In the genomic region with DNA sequence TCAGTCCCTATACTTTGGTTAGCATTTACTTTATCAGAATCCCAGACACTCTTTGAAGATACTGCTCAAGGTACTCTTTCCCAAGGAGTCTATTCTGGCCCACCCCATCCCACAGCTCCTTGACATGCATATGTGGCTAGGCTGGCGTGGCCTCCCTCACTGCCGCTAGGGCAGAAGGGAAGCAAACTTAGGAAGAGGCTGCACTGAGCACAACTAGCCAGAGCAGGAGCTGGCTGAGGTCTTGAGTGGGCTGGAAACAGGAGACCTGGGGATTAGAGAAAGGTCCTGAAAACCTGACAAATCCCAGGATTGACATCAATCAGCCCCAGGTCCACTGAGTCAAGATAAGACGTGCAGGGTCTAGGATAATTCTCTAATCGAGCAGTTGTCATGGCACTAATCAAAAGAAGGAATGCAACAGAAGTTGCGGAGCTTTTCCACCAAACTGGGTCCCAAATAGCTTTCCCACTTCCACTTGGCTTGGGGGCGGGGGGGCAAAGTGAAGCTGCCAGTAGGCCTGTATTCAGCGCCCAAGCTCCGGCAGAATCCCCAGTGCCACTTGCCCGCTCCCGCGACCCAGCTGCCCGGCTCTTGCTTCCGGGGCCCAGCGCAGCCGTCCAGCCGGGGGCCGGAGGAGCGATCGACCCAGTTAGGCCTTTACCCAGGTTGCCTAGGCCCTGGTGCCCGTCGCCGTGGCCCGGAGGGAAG, we compare ENCODE assay signal across 8 mouse cellular contexts. TPM values are rescaled to one million over a fixed set of nuclear protein-coding genes. Genes with fewer than 3 reads are reported as not detected.
A peak's percentile ranks its signal among the peaks of the same experiment; 100 is the strongest.
DNase-seq lines count a peak whose midpoint lies in the region; ATAC-seq and TF ChIP-seq lines count a peak whose summit lies in the region.

No protein-coding gene starts in this region.

- TF ChIP-seq CTCF in midbrain, postnatal 0 days (IDR thresholded peaks at IDR 0.05), result peak; percentile 24; the same call in 1 of the 2 replicates

- H3K4me1 ChIP-seq in limb, embryonic 13.5 days, result peaks cover 16% of the 10 kb centered on the region
- H3K4me1 ChIP-seq in midbrain, postnatal 0 days (ENCODE audit: insufficient read depth, low read length), result peaks cover 12% of the 10 kb centered on the region

- peaks cover 10% of the 10 kb centered on the region for H3K36me3 ChIP-seq in limb, embryonic 13.5 days
- no peaks in the 10 kb centered on the region for H3K36me3 ChIP-seq in midbrain, postnatal 0 days (ENCODE audit: insufficient read depth, low read length)

- DNase-seq in ovary, postnatal 36 days (ENCODE audit: low spot score), result peak; percentile 31
- no peak for DNase-seq in ovary, postnatal 14 days (ENCODE audit: low spot score)
- DNase-seq in embryo, embryonic 11 days, result peak; percentile 47
- DNase-seq in heart, postnatal 14 days, result peak; percentile 22 to 49
- no peak for DNase-seq in midbrain, postnatal 0 days (ENCODE audit: low spot score)
- DNase-seq in left cerebral cortex, postnatal 36 days (ENCODE audit: low spot score in 2 of 2), result no peak

- peak overlapping the region; percentile 75; the same call in 1 of the 2 replicates for H3K27ac ChIP-seq in limb, embryonic 13.5 days
- H3K27ac ChIP-seq in midbrain, postnatal 0 days (ENCODE audit: low read depth, low read length), result peak overlapping the region; percentile 59

- intact Hi-C loops in heart, postnatal 14 days (cut with DNase I), result loop anchor here (2.0 kb wide), 1 partner anchor 29 kb away; no protein-coding TSS in a partner anchor
- intact Hi-C loops in left cerebral cortex, postnatal 36 days (cut with DNase I), result loop anchor here (1.0 kb wide), 1 partner anchor 29 kb away; no protein-coding TSS in a partner anchor

- H3K9ac ChIP-seq in limb, embryonic 13.5 days, result peak overlapping the region; percentile 90
- peak overlapping the region; percentile 61 for H3K9ac ChIP-seq in midbrain, postnatal 0 days (replicated peaks; ENCODE audit: low read length, poor library complexity, severe bottlenecking)

- H3K4me2 ChIP-seq in limb, embryonic 13.5 days (replicated peaks), result peak overlapping the region; percentile 82
- H3K4me2 ChIP-seq in midbrain, postnatal 0 days (ENCODE audit: low read depth, low read length, poor library complexity, severe bottlenecking), result peak overlapping the region; percentile 60

- no peak for ATAC-seq in limb, embryonic 13.5 days (ENCODE audit: low FRiP score, low read depth)
- no peak for ATAC-seq in midbrain, postnatal 0 days (ENCODE audit: low FRiP score)
- ATAC-seq in inflammation-experienced regulatory T-cells, adult 6 months, result no peak

- WGBS in limb, embryonic 13.5 days, result 12% methylated on average over 23 of the region's 23 CpGs
- 8% methylated on average over 22 of the region's 23 CpGs for WGBS in midbrain, postnatal 0 days

- no peaks in the 10 kb centered on the region for H3K9me3 ChIP-seq in limb, embryonic 13.5 days
- H3K9me3 ChIP-seq in midbrain, postnatal 0 days (ENCODE audit: low read length), result no peaks in the 10 kb centered on the region

- no peaks in the 10 kb centered on the region for H3K27me3 ChIP-seq in limb, embryonic 13.5 days
- no peaks in the 10 kb centered on the region for H3K27me3 ChIP-seq in midbrain, postnatal 0 days (ENCODE audit: insufficient read depth, low read length)

- H3K4me3 ChIP-seq in limb, embryonic 13.5 days, result peak overlapping the region; percentile 57
- peak overlapping the region; percentile 31 for H3K4me3 ChIP-seq in midbrain, postnatal 0 days (ENCODE audit: low read depth, low read length)

RNA-seq across cellular contexts. Expression of a gene that starts 0.9 kb away (rescaled TPM):
- 10 to 100 TPM; 17.3 TPM for total RNA-seq in heart, postnatal 14 days (2021)
- 8.2 and 8.3 TPM in 2 replicates for polyA plus RNA-seq in limb, embryonic 13.5 days (2015; fragmentation: Nextera tagmentation; extraction: Ambion mirVana)
- 4.2 and 6.2 TPM in 2 replicates for total RNA-seq in midbrain, postnatal 0 days (2014; rRNA removed)
- 6.0 and 6.9 TPM in 2 replicates for polyA plus RNA-seq in midbrain, postnatal 0 days (2015; fragmentation: Nextera tagmentation; extraction: Ambion mirVana)
- total RNA-seq in left cerebral cortex, postnatal 36 days (2021), result 10 to 100 TPM; 12.1 to 14.1 TPM
- 10 to 100 TPM in 1 of 3 experiments, 1 to 10 TPM in 2; 3.3 to 10.7 (median 4.1) TPM for polyA plus RNA-seq in inflammation-experienced regulatory T-cells, adult 6 months (2017; shearing (Covaris generic))

RNA-seq across cellular contexts. Expression of a gene that starts 16.2 kb away (rescaled TPM):
- total RNA-seq in heart, postnatal 14 days (2021), result 1 to 10 TPM; 2.0 to 2.8 TPM
- polyA plus RNA-seq in limb, embryonic 13.5 days (2015; fragmentation: Nextera tagmentation; extraction: Ambion mirVana), result 0.09 and 0.11 TPM in 2 replicates
- total RNA-seq in midbrain, postnatal 0 days (2014; rRNA removed), result 0.27 TPM in 1 of 2 replicates, not detected in the other
- polyA plus RNA-seq in midbrain, postnatal 0 days (2015; fragmentation: Nextera tagmentation; extraction: Ambion mirVana), result 0.58 and 0.63 TPM in 2 replicates
- total RNA-seq in left cerebral cortex, postnatal 36 days (2021), result under 1 TPM; 0.57 to 0.82 TPM
- polyA plus RNA-seq in inflammation-experienced regulatory T-cells, adult 6 months (2017; shearing (Covaris generic)), result under 1 TPM in 1 of 3 experiments, not detected in 2; 0.15 TPM

RNA-seq across cellular contexts. Expression of a gene that starts 20.9 kb away (rescaled TPM):
- under 1 TPM; 0.72 to 0.73 TPM for total RNA-seq in heart, postnatal 14 days (2021)
- 7.3 and 7.4 TPM in 2 replicates for polyA plus RNA-seq in limb, embryonic 13.5 days (2015; fragmentation: Nextera tagmentation; extraction: Ambion mirVana)
- 60.0 and 65.8 TPM in 2 replicates for total RNA-seq in midbrain, postnatal 0 days (2014; rRNA removed)
- 27.9 and 28.2 TPM in 2 replicates for polyA plus RNA-seq in midbrain, postnatal 0 days (2015; fragmentation: Nextera tagmentation; extraction: Ambion mirVana)
- total RNA-seq in left cerebral cortex, postnatal 36 days (2021), result 10 to 100 TPM; 56.6 to 65.0 TPM
- not detected for polyA plus RNA-seq in inflammation-experienced regulatory T-cells, adult 6 months (2017; shearing (Covaris generic))

RNA-seq across cellular contexts. Expression of a gene that starts 27.0 kb away (rescaled TPM):
- 1 to 10 TPM in 1 of 2 experiments, not detected in 1; 1.1 TPM for total RNA-seq in heart, postnatal 14 days (2021)
- not detected in 2 replicates for polyA plus RNA-seq in limb, embryonic 13.5 days (2015; fragmentation: Nextera tagmentation; extraction: Ambion mirVana)
- total RNA-seq in midbrain, postnatal 0 days (2014; rRNA removed), result 3.0 and 6.1 TPM in 2 replicates
- 2.7 TPM in 2 replicates for polyA plus RNA-seq in midbrain, postnatal 0 days (2015; fragmentation: Nextera tagmentation; extraction: Ambion mirVana)
- total RNA-seq in left cerebral cortex, postnatal 36 days (2021), result 1 to 10 TPM; 1.3 to 2.7 TPM
- polyA plus RNA-seq in inflammation-experienced regulatory T-cells, adult 6 months (2017; shearing (Covaris generic)), result not detected

RNA-seq across cellular contexts. Expression of a gene that starts 33.6 kb away (rescaled TPM):
- total RNA-seq in heart, postnatal 14 days (2021), result 10 to 100 TPM; 26.4 to 31.2 TPM
- 17.5 and 19.6 TPM in 2 replicates for polyA plus RNA-seq in limb, embryonic 13.5 days (2015; fragmentation: Nextera tagmentation; extraction: Ambion mirVana)
- 32.1 and 43.9 TPM in 2 replicates for total RNA-seq in midbrain, postnatal 0 days (2014; rRNA removed)
- 14.7 and 17.3 TPM in 2 replicates for polyA plus RNA-seq in midbrain, postnatal 0 days (2015; fragmentation: Nextera tagmentation; extraction: Ambion mirVana)
- 10 to 100 TPM; 45.2 to 65.1 TPM for total RNA-seq in left cerebral cortex, postnatal 36 days (2021)
- polyA plus RNA-seq in inflammation-experienced regulatory T-cells, adult 6 months (2017; shearing (Covaris generic)), result 10 to 100 TPM; 17.9 to 31.2 (median 19.8) TPM

Comparison
In these comparisons a context has a peak if more than half of its experiments do, and no peak if none do; other contexts are left out.
1. DNase-seq: peak in ovary, postnatal 36 days (single experiment), embryo, embryonic 11 days (single experiment) and heart, postnatal 14 days (2 of 2); none in ovary, postnatal 14 days (single experiment), midbrain, postnatal 0 days (single experiment) and left cerebral cortex, postnatal 36 days (0 of 2).
2. RNA of a gene that starts 20.9 kb away (total RNA-seq): 56.6 to 65.0 TPM in left cerebral cortex, postnatal 36 days and 60.0 to 65.8 TPM in midbrain, postnatal 0 days; 0.72 to 0.73 TPM in heart, postnatal 14 days; every median in the first group is over 10 times any median in the second.